Mouse (Mus musculus) cerebellum, postnatal 14 days (tissue): ENCODE measurements at regions not wholly inside any gene's neighbourhood (a gene's known extent, or its start where the extent isn't known, plus 50 kb on each side); places are given as distances from the start of the nearest gene placed in this dataset.

Source experiments
- DNase-seq, 2 experiments: peaks; one replicate each; pipeline ENCODE4 v3.0.0; 2021; ENCODE audit warnings: mixed read lengths in 2 of 2

DNA sequence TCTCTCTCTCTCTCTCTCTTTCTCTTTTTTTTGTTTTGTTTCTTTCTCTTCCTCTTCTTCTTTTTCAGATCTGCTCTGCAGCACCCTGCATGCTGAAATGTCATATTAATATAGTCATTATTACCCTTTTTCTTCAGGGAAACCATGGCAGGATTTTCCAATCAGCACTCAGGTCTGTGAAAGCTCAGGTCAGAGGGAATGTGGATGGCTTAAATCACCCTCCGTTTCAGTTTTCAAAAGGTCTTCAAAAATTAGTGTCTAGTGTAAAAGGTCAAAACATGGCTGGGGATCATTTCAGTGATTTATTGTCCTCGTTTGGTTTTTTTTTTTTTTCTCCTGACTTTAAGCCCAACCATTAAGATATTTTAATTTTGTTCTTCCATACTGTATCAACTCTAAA is 261.5 kb downstream of the Nr2f2 start:
- DNase-seq = no peak

DNA sequence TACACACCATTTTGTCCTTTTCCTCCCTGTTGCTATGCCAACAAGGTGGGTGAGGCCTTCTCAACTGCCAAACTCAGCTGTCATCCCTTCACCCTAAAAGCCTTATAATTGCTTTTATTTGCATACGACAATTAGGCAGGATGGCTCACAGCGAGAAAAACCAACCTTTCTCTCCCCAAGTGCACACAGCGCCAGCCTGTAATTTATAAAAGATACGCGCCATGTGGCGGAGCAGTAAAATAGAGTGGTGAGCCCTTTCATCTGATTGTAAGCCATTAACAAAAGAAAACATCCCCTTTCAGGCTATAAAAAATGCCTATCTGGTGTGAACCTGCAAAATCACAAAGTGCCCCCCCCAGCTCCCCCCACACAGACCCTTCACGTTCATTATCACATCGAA is 262.0 kb downstream of the Nr2f2 start:
- no peak for DNase-seq

DNA sequence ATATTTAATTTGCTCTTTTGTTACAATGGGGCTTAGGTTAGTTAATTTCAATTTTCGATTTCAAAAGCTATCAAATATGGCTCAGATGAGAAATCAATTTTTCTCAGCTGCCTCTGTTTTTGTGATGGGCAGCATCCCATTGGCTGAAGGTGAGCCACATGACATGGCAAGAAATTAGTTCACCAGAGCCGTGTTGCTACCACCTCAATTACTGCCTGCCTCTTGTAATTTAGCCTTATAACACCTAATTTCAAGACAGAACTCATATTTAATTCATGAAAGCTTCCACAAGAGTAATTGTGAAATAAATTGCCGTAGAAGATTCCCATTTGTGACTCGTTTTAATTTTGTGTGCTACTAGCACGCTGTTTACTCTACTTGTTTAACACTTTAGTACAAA is 262.9 kb downstream of the Nr2f2 start:
- DNase-seq = no peak

DNA sequence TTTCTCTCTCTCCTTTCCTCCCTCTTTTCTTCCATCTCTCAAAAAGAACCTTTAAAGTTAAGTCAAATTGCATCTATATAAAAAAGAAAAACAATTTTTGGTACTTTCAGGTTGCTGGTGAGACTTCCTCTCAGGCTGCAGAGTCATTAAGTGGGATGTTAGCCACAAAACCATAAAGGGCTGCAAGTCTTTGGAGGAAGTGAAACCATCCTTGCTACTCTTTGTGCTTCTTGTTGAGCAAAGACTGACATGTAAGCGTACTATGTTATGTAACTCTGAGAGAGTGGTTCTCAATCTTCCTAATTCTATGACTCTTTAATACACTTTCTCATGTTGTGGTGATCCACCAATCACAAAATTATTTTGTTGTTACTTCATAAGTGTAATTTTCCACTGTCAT is 267.5 kb downstream of the Nr2f2 start:
- no peak for DNase-seq

DNA sequence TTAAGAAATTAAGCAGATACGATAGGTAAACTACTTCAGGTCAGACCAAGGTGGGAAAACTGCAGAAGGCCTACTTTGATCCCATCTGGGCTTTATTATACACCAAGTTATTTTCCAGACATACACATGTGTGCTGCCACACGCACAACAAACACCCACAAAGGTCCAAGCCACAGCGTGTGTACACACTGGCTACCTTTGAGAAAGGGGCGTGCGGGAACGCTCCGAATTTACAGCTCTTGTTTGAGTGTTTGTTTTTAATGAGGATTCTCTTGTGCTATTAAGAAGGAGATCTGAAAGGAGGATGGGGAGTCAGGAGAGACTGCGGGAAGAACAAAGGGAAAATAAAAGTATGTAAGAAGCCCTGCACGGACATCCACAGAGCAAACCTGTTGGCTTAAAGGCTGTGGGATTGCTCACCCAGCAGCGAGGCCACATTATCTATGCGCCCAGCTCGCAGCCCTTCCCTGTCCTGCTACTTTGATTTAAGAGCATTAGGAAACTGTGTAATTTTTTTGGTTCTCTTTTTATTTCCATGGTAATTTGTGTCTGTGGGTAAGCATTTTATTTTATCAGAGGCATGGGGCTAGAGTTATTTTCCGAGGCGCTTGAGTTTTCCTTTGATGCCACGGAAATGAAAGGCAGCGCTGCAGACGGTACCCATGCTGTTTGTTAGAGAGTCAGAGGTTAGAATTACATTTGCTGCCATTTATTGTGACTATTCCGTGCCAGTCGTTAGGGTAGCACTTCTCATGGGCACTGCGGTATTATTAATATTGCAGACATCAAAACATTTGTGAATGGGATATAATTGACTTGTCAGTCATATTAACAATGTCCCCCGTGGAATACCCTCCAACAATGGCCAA is 272.4 kb downstream of the Nr2f2 start:
- no peak for DNase-seq

DNA sequence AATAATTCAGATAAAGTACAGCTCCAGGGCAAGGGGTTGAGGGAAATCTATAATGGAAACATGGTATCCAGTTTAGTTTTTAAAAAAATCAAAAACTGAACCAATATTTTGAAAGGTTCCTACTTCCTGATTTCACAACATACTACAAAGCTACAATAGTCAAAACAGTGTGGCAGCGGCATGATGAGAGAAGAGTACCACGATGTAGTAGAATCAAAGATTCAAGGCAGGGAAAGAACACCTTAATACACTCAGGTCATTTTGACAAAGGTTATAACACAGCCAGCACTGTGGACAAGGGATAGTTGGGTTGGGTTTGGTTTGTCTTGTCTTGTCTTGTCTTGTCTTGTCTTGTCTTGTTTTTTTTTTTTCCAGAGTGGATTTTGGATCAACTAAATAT is 274.4 kb downstream of the Nr2f2 start:
- no peak for DNase-seq

DNA sequence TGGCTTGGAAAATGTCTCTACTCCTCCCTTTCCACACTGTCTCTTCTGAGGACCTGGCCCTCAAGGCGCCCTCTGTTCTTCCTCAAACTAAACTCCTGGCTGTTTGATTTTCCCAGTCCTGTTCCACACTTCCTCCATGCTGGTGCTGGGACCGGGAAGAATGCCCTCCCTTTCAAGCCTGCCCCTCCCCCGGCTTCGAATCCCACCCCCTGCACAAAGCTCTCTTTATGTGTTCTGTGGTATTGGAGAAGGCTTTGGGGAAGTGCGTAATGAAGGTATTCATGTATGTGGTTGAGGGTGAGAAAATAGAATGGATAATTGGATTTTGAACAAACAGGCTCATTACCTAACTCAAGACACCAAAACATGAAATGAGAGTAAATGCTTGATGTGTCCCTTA is 277.4 kb downstream of the Nr2f2 start:
- no peak for DNase-seq

DNA sequence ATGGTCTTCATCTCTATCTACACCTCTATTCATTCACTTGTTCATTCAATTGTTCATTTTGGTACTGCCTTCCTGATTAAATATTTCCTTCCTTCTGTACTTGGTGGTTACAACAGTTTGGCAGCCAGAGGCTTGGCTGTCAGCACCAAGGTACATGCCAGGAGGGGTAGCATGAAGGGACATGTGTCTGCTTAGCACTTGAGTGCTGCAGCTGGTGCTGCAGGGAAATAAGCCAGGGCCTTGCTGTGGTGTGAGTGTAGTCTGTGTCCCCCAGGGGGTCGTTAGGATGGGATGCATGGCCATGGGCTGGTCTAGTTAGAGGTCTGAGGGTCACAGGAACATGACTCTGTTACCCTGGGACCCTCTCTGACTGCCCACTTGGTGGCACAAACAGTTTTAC is 296.9 kb downstream of the Nr2f2 start:
- DNase-seq = peak; percentile 14 to 17

DNA sequence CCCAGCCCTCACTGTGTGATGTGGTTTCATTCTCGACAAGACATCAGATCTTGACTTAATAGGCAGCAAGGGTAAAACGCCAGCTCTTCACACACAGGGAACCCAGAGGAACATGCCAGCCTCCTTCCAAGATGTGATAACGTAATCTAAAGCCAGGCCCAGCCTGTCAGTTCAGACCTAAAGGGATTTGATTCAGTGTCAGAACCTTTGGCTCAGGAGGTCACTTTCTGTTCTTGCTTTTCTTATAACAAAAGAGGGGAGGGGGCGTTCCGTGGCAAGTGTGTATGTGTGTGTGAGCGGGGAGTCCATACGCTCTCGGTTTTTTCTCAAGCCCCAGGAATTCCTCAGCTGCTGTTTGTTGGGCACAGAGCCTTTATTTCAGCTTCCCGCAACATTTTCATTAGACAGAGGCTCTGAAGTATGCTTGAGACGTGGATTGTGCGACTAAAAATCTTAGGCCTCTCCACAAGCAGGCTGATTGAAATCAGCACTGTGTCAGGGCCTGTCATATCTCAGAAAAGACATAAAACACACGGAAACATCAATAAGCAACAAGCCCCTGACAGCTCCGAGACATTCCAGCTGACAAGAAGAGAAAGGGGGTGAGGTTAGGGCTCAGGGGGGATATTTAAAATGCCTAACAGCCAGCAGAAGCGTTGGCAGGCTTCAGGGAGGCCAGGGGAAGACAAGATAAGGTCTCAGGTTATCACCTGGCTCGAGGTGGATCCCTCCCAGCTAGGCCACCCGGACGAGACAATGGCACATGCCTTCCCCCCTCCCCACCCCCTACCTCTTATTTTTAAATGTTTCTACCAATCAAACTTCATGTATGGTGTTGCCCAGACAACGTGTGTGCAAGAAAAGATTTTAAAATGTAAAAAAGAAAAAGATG is 298.5 kb downstream of the Nr2f2 start:
- DNase-seq = peak; percentile 7 to 18

DNA sequence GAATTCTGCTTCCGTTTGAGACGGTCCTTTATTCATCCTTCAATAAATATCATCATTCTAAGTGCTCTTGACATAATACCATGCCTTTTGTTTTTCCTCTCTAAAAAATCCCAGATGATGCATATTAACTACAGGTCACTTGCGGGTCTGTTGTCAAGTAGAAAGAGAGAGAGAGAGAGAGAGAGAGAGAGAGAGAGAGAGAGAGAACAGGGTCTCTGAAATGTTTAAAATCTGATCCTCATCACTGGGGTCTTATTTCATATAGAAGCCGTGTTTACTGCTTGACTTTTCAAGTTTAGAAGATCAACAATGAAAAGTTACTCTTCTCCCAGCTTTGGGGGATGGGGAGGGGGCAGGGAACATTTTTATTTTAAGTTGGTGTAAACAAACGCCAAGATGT is 299.5 kb downstream of the Nr2f2 start:
- DNase-seq = no peak

DNA sequence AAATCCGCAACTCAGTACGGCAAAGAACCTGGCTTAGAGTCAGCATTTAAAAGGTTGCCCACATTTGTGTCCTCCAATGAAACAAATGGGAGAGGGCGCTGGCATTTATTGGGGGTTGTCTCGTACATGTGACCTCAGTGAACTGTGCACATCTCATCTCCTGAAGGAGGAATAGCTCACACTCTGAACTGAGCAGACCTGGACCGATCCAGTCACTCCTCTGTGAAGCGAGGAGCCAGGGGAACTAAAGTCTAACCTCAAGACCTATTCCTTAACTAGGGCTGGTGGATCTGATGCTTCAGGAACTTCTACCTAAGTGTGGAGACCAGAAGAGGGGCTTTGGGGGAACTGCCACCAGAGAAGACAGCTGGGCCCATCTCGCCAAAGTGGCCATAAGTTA is 300.1 kb downstream of the Nr2f2 start:
- peak in 1 of 2 experiments; percentile 1 for DNase-seq

DNA sequence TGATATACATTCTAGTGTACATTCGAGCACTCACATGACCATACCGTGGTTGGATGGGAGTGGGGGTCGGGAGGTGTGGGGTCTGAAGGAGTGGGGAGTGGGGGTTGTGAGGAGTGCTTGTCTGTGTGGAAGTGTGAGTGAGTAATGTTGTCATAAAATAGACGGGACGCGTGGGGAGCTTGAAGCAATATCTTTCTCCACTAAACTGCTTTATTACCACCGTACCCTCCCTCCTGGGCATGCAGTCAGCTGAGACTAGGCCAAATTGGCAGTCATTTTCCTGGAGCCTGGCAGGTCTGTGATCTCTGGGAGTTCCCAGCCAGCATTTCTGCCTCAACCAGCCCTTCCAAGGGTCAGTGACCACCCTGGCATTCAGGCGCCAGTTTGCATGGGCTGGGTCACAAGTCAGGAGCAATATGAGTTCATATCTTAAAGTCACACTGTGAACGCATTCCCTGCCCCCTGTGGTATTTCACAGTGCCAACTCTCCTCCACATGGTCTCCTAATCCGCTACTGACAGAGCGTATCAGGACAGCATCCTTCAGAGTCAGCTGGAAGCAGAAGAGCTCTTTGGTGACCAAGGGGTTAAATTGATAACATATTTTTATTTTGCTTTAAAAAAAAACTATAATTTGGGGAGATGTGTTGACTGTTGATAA is 300.9 kb downstream of the Nr2f2 start:
- peak; percentile 83 to 86 for DNase-seq

DNA sequence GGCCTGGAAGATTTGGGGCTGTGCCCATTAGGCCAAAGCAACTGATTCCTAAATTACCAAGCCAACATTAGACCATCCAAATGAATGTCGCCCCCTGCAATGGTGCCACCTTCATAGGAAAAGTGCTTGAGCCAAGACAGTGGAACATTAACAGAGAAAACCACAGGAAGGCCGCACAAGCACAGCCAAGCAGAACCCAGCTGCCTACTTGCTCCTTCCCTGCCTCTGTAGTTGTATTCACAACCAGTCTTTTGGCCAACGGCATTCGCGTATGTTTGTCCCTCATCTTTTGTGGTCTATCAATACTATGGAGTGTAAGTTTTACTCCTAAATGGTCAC is 319.2 kb downstream of the Nr2f2 start:
- DNase-seq = no peak

DNA sequence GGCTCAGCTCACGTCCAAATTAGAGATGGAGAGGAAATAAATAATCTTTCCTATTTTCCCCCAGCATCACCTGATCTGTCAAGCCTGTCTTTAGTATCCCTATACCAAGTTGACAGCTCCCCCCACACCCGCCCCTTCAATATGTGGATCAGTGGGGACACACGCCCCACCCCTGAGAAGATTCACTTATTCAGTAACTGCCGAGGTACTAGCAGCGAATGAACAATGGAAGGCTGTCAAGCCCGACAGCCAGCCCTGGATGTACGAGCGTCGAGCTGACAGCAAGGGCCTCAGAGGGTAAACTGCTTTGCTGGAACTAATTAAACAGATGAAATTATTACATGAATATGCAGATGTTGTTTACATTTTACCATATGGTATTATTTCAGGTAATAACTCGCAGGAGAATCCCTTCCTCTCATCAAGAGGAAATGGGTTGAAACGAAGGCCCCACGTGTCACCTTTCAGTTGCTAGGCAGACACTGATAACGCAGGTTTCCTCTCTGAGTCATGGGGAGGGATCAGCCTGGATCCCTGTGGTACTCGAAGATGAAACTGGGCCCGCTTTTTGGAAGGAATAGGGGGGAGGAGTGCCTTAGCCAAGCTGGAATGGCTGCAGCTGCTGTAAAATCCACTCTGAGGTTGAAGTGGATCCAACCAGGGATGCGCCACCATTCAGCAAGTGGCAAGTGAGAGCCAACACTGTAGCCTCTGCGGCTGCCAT is 319.7 kb downstream of the Nr2f2 start:
- DNase-seq = peak; percentile 57 to 62

DNA sequence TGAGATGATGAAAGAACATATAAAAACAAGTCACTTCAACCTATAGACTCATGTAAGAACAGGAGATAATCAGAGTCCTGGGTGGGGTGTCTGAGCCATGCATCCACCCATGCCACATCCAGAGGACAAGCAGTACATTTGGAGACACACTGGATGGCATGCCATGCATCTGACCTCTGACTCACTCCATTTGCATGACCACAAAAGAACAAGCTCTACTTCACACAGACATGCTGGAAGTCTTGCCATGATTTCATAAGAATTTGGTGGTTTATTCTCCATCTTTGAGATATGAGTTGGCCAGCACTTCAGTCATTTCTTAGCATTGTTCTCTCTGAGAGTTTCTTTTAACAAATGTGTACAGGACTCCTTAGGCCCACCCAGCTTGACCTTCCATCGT is 329.5 kb downstream of the Nr2f2 start:
- no peak for DNase-seq

DNA sequence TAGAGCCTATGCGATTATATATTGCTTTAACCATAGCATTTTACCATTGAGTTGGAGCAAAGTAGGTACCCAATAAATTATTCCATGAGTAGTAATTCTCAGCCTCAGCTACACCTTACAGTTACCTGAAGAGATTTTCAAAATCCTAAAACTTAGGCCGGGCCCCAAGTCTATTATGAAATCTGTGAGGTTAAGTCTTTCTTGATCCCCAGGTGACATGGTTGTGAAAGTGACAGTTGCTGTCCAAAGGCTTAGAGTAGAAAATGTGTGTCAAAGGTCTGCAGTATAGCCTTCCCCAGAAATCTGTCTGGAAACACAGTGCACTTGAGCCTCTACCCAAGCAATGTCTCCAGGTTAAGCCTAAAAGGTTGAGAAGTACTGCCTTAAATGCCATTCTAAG is 333.7 kb downstream of the Nr2f2 start:
- DNase-seq = no peak

DNA sequence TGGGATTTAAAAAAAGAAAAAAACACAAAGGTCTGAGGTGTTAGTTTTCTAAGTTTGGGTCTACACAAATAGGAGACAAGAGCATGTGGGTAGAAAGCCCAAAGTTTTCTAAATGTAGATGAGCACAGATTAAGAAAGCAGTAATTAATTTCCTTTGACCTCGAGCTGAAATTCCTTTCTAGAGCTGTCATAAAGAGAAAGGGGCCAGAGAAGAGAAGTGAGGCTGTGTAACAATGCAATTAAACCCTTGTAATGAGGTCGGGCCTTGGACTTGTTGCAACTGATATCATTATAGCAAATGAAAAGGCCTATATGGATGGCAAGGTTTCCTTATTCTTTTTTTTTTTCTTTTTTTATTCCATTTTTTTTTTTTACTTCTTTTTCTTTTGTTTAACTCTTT is 337.2 kb downstream of the Nr2f2 start:
- DNase-seq = no peak

DNA sequence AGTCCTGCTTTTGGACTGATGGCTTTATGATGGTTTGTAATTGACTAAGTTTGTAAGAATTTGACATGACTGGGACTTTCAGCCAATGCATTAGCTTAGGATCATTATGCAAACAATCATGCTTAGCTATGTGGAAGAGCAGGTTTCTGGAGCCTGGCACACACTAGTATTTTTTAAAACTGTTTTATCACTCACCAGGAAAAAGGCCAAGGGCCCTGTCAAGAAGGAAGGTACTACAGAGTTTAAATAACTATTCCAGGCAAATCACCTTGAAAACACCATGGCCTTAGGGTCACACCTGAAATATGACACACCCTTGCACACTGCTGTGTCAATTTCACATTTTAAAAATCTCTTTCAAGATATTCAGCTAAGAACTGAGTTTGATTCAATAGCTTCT is 341.0 kb downstream of the Nr2f2 start:
- no peak for DNase-seq

DNA sequence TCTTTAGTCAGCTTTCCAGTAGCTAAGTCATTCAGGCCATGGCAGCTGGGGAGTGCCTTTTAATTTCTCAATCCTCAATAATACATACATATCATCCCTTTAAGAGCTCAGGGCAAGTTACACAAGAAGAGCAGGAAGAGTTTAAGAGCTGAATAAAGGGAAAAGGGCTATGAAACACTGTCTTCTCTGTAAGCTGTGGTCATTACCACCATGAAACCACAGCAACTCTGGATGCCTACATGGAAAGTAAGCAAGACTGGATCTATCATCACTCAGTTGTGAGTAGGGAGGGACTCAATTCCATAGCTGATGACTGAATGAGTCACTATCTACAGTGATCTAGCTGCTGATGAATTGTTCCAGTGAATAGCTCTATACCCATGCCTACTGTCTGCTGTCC is 349.9 kb downstream of the Nr2f2 start:
- no peak for DNase-seq

DNA sequence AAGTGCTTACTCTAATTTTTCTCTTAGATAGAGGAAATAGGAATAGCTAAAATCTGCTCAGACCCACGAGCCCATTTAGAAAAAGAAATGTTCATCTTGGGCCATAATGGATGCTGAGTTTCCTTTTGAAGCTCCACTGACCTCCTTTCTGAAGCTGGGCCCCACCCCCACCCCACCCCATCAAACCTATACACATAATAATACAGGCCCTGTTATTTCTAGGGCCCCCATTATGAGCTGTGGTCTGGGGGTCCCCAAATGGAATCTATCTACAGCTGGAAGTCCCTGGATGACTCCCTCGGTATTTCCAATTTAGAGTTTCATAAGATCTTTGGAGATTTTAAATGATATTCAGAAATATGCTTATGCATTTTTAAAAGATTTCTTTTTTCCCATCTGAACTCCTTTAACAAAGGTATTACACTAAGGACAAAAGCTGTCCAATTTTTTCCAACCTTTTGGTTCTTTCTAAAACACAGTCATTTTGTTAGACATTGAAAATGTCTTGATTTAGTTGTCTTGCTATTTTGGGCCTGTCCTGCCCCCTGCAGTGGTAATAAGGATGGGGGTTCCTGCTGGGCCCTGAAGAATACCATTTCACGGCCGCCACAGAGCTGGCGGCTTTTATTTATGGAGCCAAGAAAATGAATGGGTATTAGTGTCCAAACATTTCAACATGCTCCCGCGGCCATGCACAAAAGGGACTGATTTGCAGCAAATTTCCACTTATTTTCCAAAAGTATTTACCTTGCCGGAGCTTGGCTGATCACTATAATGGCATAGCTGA is 363.1 kb downstream of the Nr2f2 start:
- no peak for DNase-seq

DNA sequence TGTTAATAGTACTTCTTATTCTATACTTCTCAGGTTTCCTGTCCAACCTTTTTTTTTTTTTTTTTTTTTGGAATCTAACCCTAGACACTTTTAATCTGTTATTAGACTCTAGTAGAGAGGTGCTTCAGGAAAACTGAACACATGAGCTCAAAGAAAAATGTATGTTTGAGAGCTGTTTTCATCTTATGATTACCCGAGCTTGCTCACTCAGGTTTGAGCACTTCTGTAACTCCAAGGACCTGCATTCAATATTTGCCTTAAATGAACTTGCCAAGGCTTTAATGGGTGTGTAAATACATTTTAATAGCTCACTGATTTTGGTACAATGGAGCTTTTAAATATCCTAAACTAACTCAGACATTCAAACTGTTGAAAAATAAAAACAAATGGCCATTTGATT is 367.8 kb downstream of the Nr2f2 start:
- DNase-seq = no peak
